Mouse (Mus musculus) hindbrain, embryonic 13.5 days (tissue): ENCODE measurements around the gene Nudt16l1. TPM values are rescaled to one million over a fixed set of nuclear protein-coding genes. Genes with fewer than 3 reads are reported as not detected.

ENCODE experiments used
- ATAC-seq: fragments of 200-750 bp; cut with Nextera tagmentation; 2 replicates; pipeline ENCODE4 v1.8.0; 2017; ENCODE audit warnings: moderate TSS enrichment; ENCODE audit not compliant: low FRiP score
- H3K27ac ChIP-seq: fragments of 300-500 bp; sonication (generic); 2 replicates; pipeline ENCODE4 v1.5.1; 2015; ENCODE audit warnings: inconsistent platforms, mild to moderate bottlenecking, moderate library complexity
- H3K27me3 ChIP-seq: fragments of 300-500 bp; sonication (generic); 2 replicates; pipeline ENCODE4 v1.6.1; 2015; ENCODE audit warnings: mild to moderate bottlenecking, inconsistent platforms
- H3K36me3 ChIP-seq: fragments of 300-500 bp; sonication (generic); 2 replicates; pipeline ENCODE4 v1.6.1; 2015; ENCODE audit warnings: mild to moderate bottlenecking, inconsistent platforms
- H3K4me1 ChIP-seq: fragments of 300-500 bp; sonication (generic); replicated peaks from 2 replicates; pipeline ENCODE4 v1.6.1; 2015; ENCODE audit warnings: inconsistent platforms
- H3K4me2 ChIP-seq: fragments of 300-500 bp; sonication (generic); 2 replicates; pipeline ENCODE4 v1.6.1; 2015; ENCODE audit warnings: inconsistent platforms, mild to moderate bottlenecking, moderate library complexity
- H3K4me3 ChIP-seq: fragments of 300-500 bp; sonication (generic); 2 replicates; pipeline ENCODE4 v1.5.1; 2015; ENCODE audit warnings: mild to moderate bottlenecking, inconsistent platforms
- H3K9ac ChIP-seq: fragments of 300-500 bp; sonication (generic); 2 replicates; pipeline ENCODE4 v1.6.1; 2015; ENCODE audit warnings: mild to moderate bottlenecking, inconsistent platforms
- H3K9me3 ChIP-seq: fragments of 300-500 bp; sonication (generic); 2 replicates; pipeline ENCODE4 v1.6.1; 2016; ENCODE audit warnings: inconsistent platforms
- WGBS: fragments of 180-500 bp; shearing (Covaris S2); methylation state at CpG from one replicate; pipeline ENCODE4 v1.1.7; 2015; 5-methylcytosine and 5-hydroxymethylcytosine counted together
- polyA plus RNA-seq: library from polyadenylated mRNA; unstranded; fragments of >200 nt; fragmentation: Nextera tagmentation; extraction: Ambion mirVana; gene quantifications from 2 replicates; pipeline ENCODE4 v1.2.1, GENCODE M21; 2015

The Nudt16l1 gene
- polyA plus RNA-seq, 1 experiment from 2014 or later: 131 TPM

DNA sequence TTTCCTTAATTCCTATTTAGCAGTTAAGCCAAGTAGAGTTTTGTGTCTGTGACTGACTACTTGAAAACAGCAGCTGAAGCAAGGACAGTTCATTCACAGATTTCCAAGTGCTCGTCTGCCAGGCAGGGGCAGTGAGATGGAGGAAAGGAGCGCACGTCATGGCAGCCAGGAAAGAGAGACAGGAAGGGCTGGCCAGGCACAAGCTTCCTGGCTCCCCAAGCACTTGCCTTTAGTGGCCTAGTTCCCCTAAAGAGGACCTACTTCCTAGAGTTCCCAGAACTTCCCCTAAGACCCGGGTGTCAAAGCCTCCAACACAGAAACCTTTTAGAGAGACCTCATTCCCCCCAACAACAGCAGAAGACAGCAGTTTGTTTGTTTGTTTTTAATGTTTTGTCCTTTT lies 18.0 kb upstream of the Nudt16l1 start:
- Histone ChIP-seq H3K4me3 (no peak overlapping the region), H3K9me3 (no peaks in the 10 kb centered on the region), H3K4me1 (no peaks in the 10 kb centered on the region), H3K36me3 (peaks cover 85% of the 10 kb centered on the region), H3K9ac (no peak overlapping the region), H3K27me3 (no peaks in the 10 kb centered on the region), H3K4me2 (no peak overlapping the region), H3K27ac (no peak overlapping the region)
- no peak for ATAC-seq
- 86% methylated on average over 4 of the region's 4 CpGs for WGBS

DNA sequence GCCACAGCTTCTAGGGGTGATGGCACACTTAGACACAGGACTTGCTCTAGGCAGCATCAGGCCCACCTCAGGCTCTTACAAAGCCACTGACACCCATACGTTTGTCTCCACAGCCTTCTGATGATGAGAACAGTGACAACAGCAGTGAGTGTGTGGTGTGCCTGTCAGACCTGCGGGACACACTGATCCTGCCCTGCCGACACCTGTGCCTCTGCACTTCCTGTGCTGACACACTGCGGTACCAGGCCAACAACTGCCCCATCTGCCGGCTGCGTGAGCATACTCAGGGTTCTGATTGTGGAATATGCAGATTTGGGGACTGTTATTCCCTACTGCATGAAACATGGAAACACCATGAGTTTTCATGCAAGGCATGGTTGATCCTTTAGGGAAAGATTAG lies 16.1 kb upstream of the Nudt16l1 start:
- Histone ChIP-seq H3K4me3 (no peak overlapping the region), H3K27me3 (no peaks in the 10 kb centered on the region), H3K9me3 (no peaks in the 10 kb centered on the region), H3K4me2 (no peak overlapping the region), H3K4me1 (no peaks in the 10 kb centered on the region), H3K36me3 (peaks cover 87% of the 10 kb centered on the region), H3K27ac (no peak overlapping the region), H3K9ac (no peak overlapping the region)
- no peak for ATAC-seq
- 93% methylated on average over 6 of the region's 6 CpGs for WGBS

DNA sequence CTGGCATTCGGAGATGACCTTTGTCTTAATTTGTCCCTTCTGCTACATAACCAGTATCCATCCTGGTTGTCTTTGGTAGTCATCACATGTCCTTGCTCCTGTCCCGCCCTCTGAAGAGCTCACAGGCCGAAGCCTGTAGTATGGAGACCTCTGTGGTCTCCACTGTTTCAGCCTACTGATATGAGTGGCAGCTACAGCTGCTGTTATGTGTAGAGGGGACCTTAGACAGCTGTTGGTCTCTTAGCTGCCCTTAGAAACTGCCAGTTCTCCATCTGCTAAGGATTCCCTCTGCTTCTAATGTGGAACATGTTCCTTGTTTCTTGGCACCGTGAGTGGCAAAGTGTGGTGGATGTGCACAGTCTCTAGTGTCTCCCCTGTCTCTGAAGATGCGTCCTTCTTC lies 14.6 kb upstream of the Nudt16l1 start:
- Histone ChIP-seq H3K36me3 (peaks cover 91% of the 10 kb centered on the region), H3K4me3 (no peak overlapping the region), H3K9me3 (no peaks in the 10 kb centered on the region), H3K9ac (no peak overlapping the region), H3K27me3 (no peaks in the 10 kb centered on the region), H3K27ac (no peak overlapping the region), H3K4me2 (no peak overlapping the region), H3K4me1 (no peaks in the 10 kb centered on the region)
- ATAC-seq: no peak
- 92% methylated on average over 5 of the region's 5 CpGs for WGBS

DNA sequence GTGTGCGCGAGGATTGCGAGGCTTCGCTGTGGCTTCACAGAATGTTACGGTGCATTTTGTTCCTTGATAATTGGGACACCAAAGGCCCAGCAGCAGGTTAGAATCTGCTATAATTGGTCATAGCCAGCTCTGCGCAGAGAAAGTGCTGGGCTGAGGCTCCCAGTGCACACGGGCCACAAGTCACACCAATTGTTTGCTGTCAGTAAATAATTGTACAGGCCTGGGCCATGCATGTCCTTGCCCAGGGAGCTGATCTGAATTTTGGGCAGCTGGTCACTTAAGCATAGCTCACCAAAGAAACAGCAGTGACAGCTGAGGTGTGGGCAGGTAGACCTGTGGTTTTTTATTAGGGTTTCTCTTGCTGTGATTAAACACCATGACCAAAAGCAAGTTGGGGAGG lies 10.6 kb upstream of the Nudt16l1 start:
- H3K4me2 ChIP-seq: no peak overlapping the region
- H3K9ac ChIP-seq: no peak overlapping the region
- peaks cover 99% of the 10 kb centered on the region for H3K36me3 ChIP-seq
- no peak overlapping the region for H3K27ac ChIP-seq
- H3K9me3 ChIP-seq: no peaks in the 10 kb centered on the region
- no peaks in the 10 kb centered on the region for H3K4me1 ChIP-seq
- no peak for ATAC-seq
- 92% methylated on average over 7 of the region's 7 CpGs for WGBS
- no peak overlapping the region for H3K4me3 ChIP-seq
- no peaks in the 10 kb centered on the region for H3K27me3 ChIP-seq

DNA sequence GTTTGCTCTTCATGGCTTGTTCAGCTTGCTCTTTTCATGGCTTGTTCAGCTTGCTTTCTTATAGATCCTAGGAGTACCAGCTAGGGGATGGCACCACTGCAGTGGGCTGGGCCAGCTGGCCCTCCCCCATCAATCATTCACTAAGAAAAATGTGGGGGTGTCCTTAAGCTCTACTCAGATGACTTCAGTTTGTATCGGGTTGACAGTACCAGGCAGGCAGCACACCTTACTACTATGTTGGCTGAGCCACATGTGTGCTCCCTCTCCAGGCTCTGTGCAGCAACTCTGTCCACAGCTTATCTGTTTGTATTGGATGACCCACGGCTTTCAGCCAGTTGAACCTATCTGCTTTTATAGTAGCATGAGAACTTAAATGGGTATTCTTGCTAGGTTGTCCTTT lies 10.1 kb upstream of the Nudt16l1 start:
- Histone ChIP-seq H3K36me3 (peaks cover 99% of the 10 kb centered on the region), H3K9ac (no peak overlapping the region), H3K27ac (no peak overlapping the region), H3K9me3 (no peaks in the 10 kb centered on the region), H3K4me3 (no peak overlapping the region), H3K4me2 (no peak overlapping the region), H3K27me3 (no peaks in the 10 kb centered on the region), H3K4me1 (no peaks in the 10 kb centered on the region)
- ATAC-seq: no peak
- WGBS: 92% methylated on average over 2 of the region's 2 CpGs

DNA sequence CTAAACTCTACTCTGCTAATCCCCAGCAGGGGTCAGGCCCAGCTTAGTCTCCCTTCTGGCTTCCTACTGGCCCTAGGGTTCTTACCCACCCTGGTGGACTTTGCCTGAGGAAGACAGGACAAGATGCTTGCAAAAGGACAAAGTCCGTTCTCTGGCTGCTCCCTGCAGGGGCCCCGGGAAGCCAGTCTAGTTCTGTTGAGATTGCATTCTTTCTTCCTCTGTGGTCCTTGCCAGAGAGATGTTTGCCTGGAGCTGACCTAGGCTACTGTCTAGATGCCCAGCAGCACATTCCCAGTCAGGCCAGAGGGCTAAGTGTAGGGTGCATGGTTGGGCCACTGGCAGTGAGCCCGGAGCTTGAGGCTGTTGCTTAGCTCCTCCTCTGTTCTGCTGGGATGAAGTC lies 6.1 kb upstream of the Nudt16l1 start:
- WGBS: 88% methylated on average over 3 of the region's 3 CpGs
- Histone ChIP-seq H3K9me3 (no peaks in the 10 kb centered on the region), H3K9ac (no peak overlapping the region), H3K27me3 (no peaks in the 10 kb centered on the region), H3K4me2 (no peak overlapping the region), H3K36me3 (peaks cover 100% of the 10 kb centered on the region), H3K4me3 (no peak overlapping the region), H3K27ac (no peak overlapping the region), H3K4me1 (no peaks in the 10 kb centered on the region)
- no peak for ATAC-seq

DNA sequence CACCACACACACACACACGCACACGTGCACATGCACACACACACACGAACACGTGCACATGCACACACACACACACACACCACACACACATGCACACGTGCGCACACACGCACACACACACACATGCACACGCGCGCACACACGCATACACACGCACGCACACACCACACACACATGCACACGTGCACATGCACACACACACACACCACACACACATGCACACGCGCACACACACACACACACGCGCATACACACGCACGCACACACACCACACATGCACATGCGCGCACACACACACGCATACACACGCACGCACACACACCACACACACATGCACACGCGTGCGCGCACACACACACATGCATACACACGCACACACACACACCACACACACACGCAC lies 3.1 kb upstream of the Nudt16l1 start:
- Histone ChIP-seq H3K9ac (no peak overlapping the region), H3K9me3 (no peaks in the 10 kb centered on the region), H3K4me3 (no peak overlapping the region), H3K27me3 (no peaks in the 10 kb centered on the region), H3K4me1 (peaks cover 18% of the 10 kb centered on the region), H3K4me2 (no peak overlapping the region), H3K27ac (no peak overlapping the region), H3K36me3 (peaks cover 79% of the 10 kb centered on the region)
- no peak for ATAC-seq
- 98% methylated on average over 31 of the region's 31 CpGs for WGBS

DNA sequence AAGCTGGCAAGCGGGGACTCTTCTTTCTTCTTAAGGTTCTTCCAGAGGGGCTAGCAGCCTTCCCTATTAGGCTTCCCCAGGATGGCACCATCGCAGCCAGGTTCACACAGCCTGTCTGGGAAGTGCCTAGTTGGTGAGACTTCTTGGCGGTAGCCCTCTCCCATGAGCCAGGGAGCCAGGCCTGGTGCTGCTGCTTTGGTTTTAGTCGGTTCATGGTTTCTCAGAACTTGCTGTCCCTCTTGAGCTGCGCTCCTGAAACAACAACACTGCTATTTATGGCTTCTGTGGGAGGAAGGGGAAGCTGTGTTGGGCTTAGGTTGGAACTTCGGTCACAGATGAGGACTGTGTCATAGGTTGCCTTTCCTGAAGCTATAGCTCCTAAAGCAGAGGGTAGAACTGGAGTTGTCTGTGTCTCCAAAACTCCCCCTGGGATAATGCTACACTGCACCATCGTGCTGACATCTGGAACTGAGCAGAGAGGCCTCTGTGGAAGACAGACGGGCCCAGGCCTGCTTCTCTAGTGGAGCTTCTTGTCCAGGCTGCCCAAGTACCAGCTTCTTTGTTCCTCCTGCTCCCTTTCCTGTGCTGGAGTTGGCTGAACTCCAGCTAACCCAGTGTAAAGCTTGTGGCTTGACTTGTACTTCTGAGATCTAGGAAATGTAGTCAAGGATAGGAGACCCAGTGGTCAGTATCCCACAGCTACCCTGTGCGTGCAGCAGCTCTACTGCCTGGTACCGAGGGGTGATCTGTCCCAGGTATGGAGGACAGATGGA lies 2.4 kb upstream of the Nudt16l1 start:
- Histone ChIP-seq H3K4me2 (no peak overlapping the region), H3K27ac (no peak overlapping the region), H3K9me3 (no peaks in the 10 kb centered on the region), H3K4me1 (peaks cover 21% of the 10 kb centered on the region), H3K27me3 (no peaks in the 10 kb centered on the region), H3K36me3 (peaks cover 79% of the 10 kb centered on the region), H3K9ac (no peak overlapping the region), H3K4me3 (no peak overlapping the region)
- 90% methylated on average over 10 of the region's 10 CpGs for WGBS
- no peak for ATAC-seq

DNA sequence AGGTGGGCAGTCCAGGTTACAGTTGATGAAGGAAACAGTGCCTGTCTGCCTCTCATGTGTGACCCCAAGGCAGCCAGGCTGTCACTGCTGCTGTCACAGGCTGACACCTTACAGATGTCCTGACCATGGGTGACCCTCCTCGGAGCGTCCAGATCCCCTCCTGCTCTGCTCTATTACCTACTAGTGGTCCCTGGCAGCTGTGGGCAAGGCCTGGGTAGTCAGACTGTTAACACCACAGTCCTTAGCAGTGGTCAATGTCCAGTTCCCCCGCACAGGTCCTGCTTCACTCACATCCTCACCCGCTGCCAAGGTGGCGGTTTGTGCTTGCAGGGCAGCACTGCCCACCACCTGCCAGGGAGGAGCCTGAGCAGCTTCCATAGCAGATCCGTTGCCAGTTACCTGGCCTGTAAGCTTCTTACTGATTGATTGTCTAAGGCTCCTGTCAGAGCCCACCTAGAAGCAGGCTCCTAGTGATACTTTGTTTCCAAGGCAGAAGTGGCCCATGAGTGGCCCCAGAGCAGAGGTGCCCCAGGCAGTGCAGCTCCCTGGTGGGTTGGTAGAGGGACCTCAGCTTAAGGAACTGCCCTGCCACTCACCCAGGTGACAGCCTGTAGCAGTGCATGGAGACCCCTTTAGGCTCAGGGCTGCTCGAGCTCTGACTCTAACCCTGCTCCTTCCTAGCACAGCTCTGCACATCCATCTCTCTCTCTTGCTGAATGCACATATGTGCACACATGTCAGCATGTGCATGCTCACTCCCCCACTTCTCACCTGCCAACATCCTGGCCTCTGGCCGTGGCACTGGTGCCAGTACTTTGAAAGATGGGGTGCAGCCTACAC lies 990 bp upstream of the Nudt16l1 start:
- Histone ChIP-seq H3K4me2 (no peak overlapping the region), H3K27ac (no peak overlapping the region), H3K36me3 (peaks cover 79% of the 10 kb centered on the region), H3K4me1 (peaks cover 21% of the 10 kb centered on the region), H3K9me3 (no peaks in the 10 kb centered on the region), H3K9ac (no peak overlapping the region), H3K27me3 (no peaks in the 10 kb centered on the region), H3K4me3 (no peak overlapping the region)
- 92% methylated on average over 8 of the region's 8 CpGs for WGBS
- no peak for ATAC-seq

DNA sequence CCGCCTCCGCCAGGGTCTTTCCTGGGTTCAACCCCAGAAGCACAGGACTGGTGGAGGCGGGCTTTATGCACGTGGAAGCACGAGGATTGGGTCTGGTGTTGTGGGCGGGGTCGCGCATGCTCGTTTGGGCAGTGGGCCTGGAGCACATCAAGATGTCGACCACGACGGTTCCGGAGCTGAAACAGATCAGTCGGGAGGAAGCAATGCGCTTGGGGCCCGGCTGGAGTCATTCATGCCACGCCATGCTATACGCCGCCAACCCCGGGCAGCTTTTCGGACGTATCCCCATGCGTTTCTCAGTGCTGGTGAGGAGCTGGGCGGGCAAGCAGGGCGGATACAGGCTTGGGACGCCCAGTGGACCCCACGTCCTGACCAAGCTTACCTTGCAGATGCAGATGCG lies 428 bp downstream of the Nudt16l1 start:
- H3K27me3 ChIP-seq: no peaks in the 10 kb centered on the region
- H3K9ac ChIP-seq: peak overlapping the region; percentile 95
- H3K4me3 ChIP-seq: peak overlapping the region; percentile 92
- ATAC-seq: peak; percentile 95
- H3K27ac ChIP-seq: peak overlapping the region; percentile 93
- H3K9me3 ChIP-seq: no peaks in the 10 kb centered on the region
- peaks cover 21% of the 10 kb centered on the region for H3K4me1 ChIP-seq
- H3K36me3 ChIP-seq: peaks cover 79% of the 10 kb centered on the region
- under 1% methylated on average over 28 of the region's 28 CpGs for WGBS
- H3K4me2 ChIP-seq: peak overlapping the region; percentile 98

DNA sequence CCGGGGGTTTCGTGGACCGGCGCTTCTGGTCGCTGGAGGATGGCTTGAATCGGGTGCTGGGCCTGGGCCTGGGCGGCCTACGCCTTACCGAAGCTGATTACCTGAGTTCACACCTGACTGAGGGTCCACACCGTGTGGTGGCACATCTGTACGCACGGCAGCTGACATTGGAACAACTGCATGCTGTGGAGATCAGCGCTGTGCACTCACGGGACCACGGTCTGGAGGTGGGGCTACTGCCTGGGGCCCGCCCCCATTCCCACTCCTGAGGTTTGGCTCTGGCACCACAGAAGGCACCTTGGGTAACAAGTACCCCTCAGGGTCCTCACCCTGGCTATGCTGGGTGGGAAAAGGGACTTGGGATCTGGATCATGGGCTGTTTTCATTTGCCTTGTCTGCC lies 851 bp downstream of the Nudt16l1 start:
- Histone ChIP-seq H3K36me3 (peaks cover 79% of the 10 kb centered on the region), H3K27me3 (no peaks in the 10 kb centered on the region), H3K9me3 (no peaks in the 10 kb centered on the region), H3K4me2 (peak overlapping the region; percentile 98), H3K4me3 (peak overlapping the region; percentile 92), H3K9ac (peak overlapping the region; percentile 95), H3K4me1 (peaks cover 21% of the 10 kb centered on the region), H3K27ac (peak overlapping the region; percentile 93)
- 3% methylated on average over 16 of the region's 16 CpGs for WGBS
- ATAC-seq: peak; percentile 76

DNA sequence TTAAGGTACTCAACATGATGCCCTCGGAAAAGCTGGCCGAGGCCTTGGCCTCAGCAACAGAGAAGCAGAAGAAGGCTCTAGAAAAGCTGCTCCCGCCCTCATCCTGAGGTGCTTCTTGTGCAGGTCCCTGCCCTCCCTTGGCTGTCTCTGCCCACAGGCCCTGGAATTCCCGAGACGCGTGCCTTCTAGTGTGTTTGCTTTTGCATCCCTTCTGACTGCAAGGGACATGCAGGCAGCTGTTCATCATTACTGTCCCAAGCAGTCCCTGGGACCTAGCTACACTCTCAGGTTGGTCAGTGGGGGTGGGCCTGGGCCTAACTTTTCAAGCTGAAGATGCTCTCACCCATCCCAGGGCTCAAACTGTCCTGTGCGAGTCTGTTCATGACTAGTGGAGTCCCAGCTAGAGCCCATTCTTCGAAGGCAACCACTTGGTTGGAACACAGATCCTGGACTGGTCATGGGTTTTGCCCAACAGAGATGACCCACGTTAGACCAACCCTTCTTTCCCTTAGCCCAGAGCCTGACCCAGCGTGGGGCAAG lies 1.8 kb downstream of the Nudt16l1 start:
- Histone ChIP-seq H3K4me1 (peaks cover 21% of the 10 kb centered on the region), H3K27me3 (no peaks in the 10 kb centered on the region), H3K4me3 (peak overlapping the region; percentile 92), H3K9me3 (no peaks in the 10 kb centered on the region), H3K27ac (no peak overlapping the region), H3K4me2 (peak overlapping the region; percentile 98), H3K36me3 (peaks cover 79% of the 10 kb centered on the region), H3K9ac (peak overlapping the region; percentile 95)
- no peak for ATAC-seq
- 94% methylated on average over 10 of the region's 10 CpGs for WGBS
